Mouse (Mus musculus) megakaryocyte, embryonic 14.5 days (primary cell): ENCODE data around the gene Fam131b.

Experiments used
- FLI1 ChIP-seq: IDR thresholded peaks from 2 replicates; pipeline ENCODE4 v1.6.1; 2012; ENCODE audit warnings: low read length, inconsistent platforms, mixed read lengths
- GATA1 ChIP-seq: IDR thresholded peaks from 3 replicates; pipeline ENCODE4 v1.6.1; 2012; ENCODE audit warnings: mixed read lengths, low read length, inconsistent platforms, borderline replicate concordance

- TF ChIP-seq GATA1 (no peak), FLI1 (no peak)
These were observed 17.7 kb upstream of the Fam131b start for GRCm38 (mm10) chr6:42342171-42342570.
